Mouse (Mus musculus): ENCODE results near the gene Lsm10.

DNA sequence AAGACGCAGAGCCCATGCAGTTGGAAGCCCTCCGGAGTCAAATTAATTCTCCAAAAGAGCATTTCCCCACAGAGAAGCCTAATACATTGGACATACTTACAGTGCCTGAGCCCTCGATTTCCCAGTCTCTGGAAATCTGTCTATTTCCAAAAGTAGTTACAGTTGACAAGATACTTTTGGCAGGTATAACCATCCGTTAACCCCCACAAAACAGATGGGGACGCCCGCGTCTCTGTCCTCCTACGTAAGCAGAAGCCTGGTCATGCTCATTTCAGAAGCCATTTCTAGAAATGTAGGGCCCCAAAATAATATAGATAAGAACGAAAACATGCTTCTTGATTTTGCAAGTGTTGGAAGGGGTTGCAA lies 37.4 kb upstream of the Lsm10 start:
- no peak for TF ChIP-seq CTCF (IDR thresholded peaks at IDR 0.05)
- no peak for TF ChIP-seq EP300 (IDR thresholded peaks at IDR 0.05)

All from lung, postnatal 0 days (tissue).